Mouse (Mus musculus) ovary, adult 2 months (tissue): ENCODE data around the gene Scarf1. TPM values are rescaled to one million over a fixed set of nuclear protein-coding genes. Genes with fewer than 3 reads are reported as not detected.

Experiments
- polyA plus RNA-seq: library from polyadenylated mRNA; depleted of rRNA; stranded (reverse); fragments of >200 nt; gene quantifications from 2 replicates; pipeline ENCODE4 v1.2.3, GENCODE M21; 2012; rRNA removed

The Scarf1 gene
- 20.2 and 25.3 TPM in 2 replicates for polyA plus RNA-seq

DNA sequence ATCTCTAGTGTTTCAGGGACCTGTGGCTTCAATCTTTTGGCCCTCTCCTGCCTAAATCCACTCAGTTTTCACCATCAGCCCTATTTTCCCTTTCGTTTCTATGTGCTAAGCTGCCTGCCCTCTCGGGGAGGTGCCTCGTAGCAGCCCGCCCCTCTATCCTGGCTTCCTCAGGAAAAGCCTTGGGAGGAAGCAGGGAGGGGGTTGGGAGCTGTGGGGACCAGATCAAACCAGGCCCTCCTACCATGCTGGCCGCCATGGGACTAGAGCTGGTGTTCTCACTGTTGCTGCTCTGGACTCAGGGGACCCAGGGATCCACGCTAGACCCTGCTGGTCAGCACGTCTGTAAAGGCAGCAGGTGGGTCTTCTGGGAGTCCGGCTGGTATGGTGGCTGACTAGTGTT is at the start of gene Scarf1:
Gene Scarf1, plus strand, starts transcription at position 205 of the 400 bp plus-strand sequence.

GRCm38 (mm10) chr11:75486601-75487285 is 26.6 kb upstream of the Scarf1 start, which contains the start of gene Prpf8:
Gene Prpf8, plus strand, starts transcription at chr11:75486816.

DNA sequence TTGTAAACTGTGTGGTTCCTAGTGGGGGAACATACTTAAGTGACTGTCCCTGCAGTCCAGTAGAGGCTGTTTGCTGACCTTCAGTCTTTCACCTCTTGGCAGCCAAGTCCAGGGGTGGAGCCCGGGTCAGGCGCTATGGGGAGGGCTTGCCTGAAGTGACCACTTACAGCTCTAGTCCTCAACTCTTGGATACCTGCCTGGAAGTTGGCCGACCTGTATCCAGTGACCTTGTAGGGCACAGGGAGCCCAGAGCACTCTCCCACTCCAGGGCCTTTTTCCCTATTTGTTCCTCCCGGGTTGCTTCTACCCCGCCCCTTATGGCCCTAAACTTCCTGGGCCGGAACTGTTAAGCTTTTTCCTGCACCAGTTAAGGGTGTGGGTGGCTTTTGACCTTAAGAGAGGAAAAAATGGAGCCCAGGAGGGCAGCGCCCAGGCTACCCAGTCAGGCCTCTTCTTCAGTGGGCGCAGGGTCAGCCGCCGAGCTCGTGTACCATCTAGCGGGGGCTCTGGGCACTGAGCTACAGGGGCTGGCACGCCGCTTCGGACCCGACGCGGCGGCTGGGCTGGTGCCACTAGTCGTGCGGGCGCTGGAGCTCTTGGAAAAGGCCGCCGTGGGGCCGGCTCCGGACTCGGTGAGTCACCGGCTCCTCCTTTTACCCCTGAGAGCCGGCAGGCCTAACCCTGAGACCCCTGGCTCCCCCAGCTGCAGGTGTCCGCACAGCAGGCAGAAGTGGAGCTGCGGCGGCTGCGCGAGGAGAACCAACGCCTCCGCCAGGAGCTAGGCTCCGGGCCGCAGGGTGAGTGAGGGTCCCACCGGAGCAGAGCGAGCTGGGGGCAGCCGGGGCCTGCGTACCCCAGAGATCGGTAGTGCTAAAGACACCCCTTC is 3.4 kb upstream of the Scarf1 start, which contains the start of gene Rilp:
Gene Rilp, plus strand, starts transcription at position 354 of the 886 bp plus-strand sequence.

DNA sequence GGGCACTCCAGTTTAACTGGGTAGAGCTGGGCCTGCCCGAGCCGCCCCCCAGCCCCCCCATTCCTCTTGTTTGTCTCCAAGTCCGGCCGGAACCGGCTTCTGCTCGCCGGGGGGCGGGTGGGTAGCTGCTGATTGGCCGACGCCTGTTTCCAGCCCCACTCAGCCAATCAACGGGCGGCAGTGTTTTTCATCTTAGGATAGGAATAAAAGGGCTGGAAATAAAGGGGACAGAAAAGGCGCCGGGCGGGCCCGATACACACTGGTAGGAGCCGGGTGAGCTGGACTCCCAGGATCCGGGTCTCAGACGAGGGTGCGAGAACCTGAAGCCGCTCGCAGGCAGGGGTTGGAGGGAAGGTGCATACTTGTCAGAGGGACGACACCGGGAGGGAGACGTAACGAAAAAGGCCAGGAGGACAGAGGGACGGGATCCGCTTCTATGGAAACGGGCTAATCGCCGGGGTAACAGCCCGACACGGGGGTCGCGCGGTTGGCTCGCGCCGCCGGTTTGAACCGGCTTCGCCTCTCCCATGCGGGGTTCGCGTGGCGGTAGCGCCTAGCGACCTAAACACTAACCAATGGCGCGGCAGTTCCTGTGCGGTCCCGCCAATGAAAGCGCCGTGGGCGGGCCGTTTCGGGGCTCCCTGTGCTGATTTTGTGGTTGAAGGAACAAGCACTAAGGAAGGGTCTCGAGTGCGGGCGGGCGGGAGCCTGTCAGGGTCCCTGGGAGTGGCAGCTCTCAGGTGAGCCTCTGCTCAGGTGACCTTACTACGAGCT is 18.3 kb downstream of the Scarf1 start, which contains the start of gene Slc43a2:
Gene Slc43a2, plus strand, starts transcription at position 226 of the 774 bp plus-strand sequence.

Other genes starting within 250 kb of the Scarf1 start
- gene Rpa1, start 165.2 kb upstream of the Scarf1 start, polyA plus RNA-seq, result 23.3 and 26.9 TPM in 2 replicates
- gene Smyd4, start 165.1 kb upstream of the Scarf1 start, polyA plus RNA-seq, result 5.8 and 6.2 TPM in 2 replicates
- gene Serpinf1, start 90.8 kb upstream of the Scarf1 start, polyA plus RNA-seq, result 367 and 447 TPM in 2 replicates
- gene Serpinf2, start 73.9 kb upstream of the Scarf1 start, polyA plus RNA-seq, result 0.95 and 1.9 TPM in 2 replicates
- gene Wdr81, start 58.8 kb upstream of the Scarf1 start, polyA plus RNA-seq, result 23.6 and 26.6 TPM in 2 replicates
- gene Tlcd2, start 51.8 kb upstream of the Scarf1 start, polyA plus RNA-seq, result 30.6 and 38.9 TPM in 2 replicates
- gene Prpf8, start 26.7 kb upstream of the Scarf1 start, polyA plus RNA-seq, result 85.3 and 112 TPM in 2 replicates
- 3.0 and 3.9 TPM in 2 replicates for gene Rilp, start 3.4 kb upstream of the Scarf1 start, polyA plus RNA-seq
- 36.2 and 37.0 TPM in 2 replicates for gene Slc43a2, start 18.2 kb downstream of the Scarf1 start, polyA plus RNA-seq
- gene Pitpna, start 74.6 kb downstream of the Scarf1 start, polyA plus RNA-seq, result 48.4 and 54.3 TPM in 2 replicates
- 48.6 and 66.3 TPM in 2 replicates for gene Inpp5k, start 117.4 kb downstream of the Scarf1 start, polyA plus RNA-seq
- gene Myo1c, start 137.0 kb downstream of the Scarf1 start, polyA plus RNA-seq, result 94.1 and 98.0 TPM in 2 replicates
- gene Crk, start 165.7 kb downstream of the Scarf1 start, polyA plus RNA-seq, result 112 and 267 TPM in 2 replicates
- 85.6 and 87.0 TPM in 2 replicates for gene Ywhae, start 219.3 kb downstream of the Scarf1 start, polyA plus RNA-seq